Mouse (Mus musculus): ENCODE results near the gene Alpl. TPM values are rescaled to one million over a fixed set of nuclear protein-coding genes. Genes with fewer than 3 reads are reported as not detected.

Gene Alpl
- polyA plus RNA-seq, 1 experiment from 2014 or later, result 9.8 TPM

Other genes starting within 250 kb of the Alpl start
- not detected in 2 replicates for gene Ldlrad2, start 221.8 kb downstream of the Alpl start, polyA plus RNA-seq (2015; fragmentation: Nextera tagmentation; extraction: Ambion mirVana)
- 55.8 and 58.3 TPM in 2 replicates for gene Usp48, start 202.6 kb downstream of the Alpl start, polyA plus RNA-seq (2015; fragmentation: Nextera tagmentation; extraction: Ambion mirVana)
- 58.1 and 64.6 TPM in 2 replicates for gene Rap1gap, start 131.7 kb downstream of the Alpl start, polyA plus RNA-seq (2015; fragmentation: Nextera tagmentation; extraction: Ambion mirVana)
- gene Ece1, start 65.9 kb upstream of the Alpl start, polyA plus RNA-seq (2015; fragmentation: Nextera tagmentation; extraction: Ambion mirVana), result 48.6 and 59.9 TPM in 2 replicates
- gene Eif4g3, start 196.6 kb upstream of the Alpl start, polyA plus RNA-seq (2015; fragmentation: Nextera tagmentation; extraction: Ambion mirVana), result 22.6 and 24.8 TPM in 2 replicates